Mouse (Mus musculus) adrenal gland, postnatal 0 days (tissue): Measurements from ENCODE around the gene Spag7. TPM values are rescaled to one million over a fixed set of nuclear protein-coding genes. Genes with fewer than 3 reads are reported as not detected.

Experiments used
- microRNA-seq: library from miRNA; unstranded; fragments of <30 nt; microRNA quantifications from one replicate; pipeline ENCODE4, GENCODE M21; 2016; ENCODE audit warnings: borderline replicate concordance; ENCODE audit not compliant: insufficient number of aligned reads
- polyA plus RNA-seq: library from polyadenylated mRNA; unstranded; fragments of >200 nt; fragmentation: Nextera tagmentation; extraction: Ambion mirVana; gene quantifications from 2 replicates; pipeline ENCODE4 v1.2.1, GENCODE M21; 2015

The Spag7 gene
- polyA plus RNA-seq = 91.7 and 114 TPM in 2 replicates

GRCm38 (mm10) chr11:70668771-70669505, at the start of gene Spag7:
TSS of gene Spag7 (minus strand) at chr11:70669416.

GRCm38 (mm10) chr11:70699722-70700556, 30.7 kb upstream of the Spag7 start, which contains the start of the genes Inca1 and Kif1c:
TSS of gene Inca1 (minus strand) at chr11:70700155.
TSS of gene Kif1c (plus strand) at chr11:70700548.

GRCm38 (mm10) chr11:70687601-70688199, 18.5 kb upstream of the Spag7 start, which contains the start of gene Camta2:
TSS of gene Camta2 (minus strand) at chr11:70688105.

GRCm38 (mm10) chr11:70656964-70657363, 12.3 kb downstream of the Spag7 start, which contains the start of gene Eno3:
TSS of gene Eno3 (plus strand) at chr11:70657202.

GRCm38 (mm10) chr11:70654198-70654922, 14.9 kb downstream of the Spag7 start, which contains the start of gene Pfn1:
TSS of gene Pfn1 (minus strand) at chr11:70654644.

GRCm38 (mm10) chr11:70646691-70647650, 22.2 kb downstream of the Spag7 start, which contains the start of the genes Rnf167 and Slc25a11:
TSS of gene Rnf167 (plus strand) at chr11:70647235.
TSS of gene Slc25a11 (minus strand) at chr11:70647479.

GRCm38 (mm10) chr11:70638714-70639278, 30.4 kb downstream of the Spag7 start, which contains the start of gene Gp1ba:
TSS of gene Gp1ba (plus strand) at chr11:70639122.

GRCm38 (mm10) chr11:70619101-70619500, 50.1 kb downstream of the Spag7 start, which contains the start of gene Chrne:
TSS of gene Chrne (minus strand) at chr11:70619216.

GRCm38 (mm10) chr11:70615516-70616093, 53.6 kb downstream of the Spag7 start, which contains the start of gene 4930544D05Rik:
TSS of gene 4930544D05Rik (plus strand) at chr11:70615848.

Small RNA genes lying within 50 kb of the gene (microRNA-seq; reads per million reads assigned to microRNA genes)
- not detected for gene Mir6925

Other genes starting within 250 kb of the Spag7 start
- gene Arrb2, start 236.8 kb downstream of the Spag7 start, polyA plus RNA-seq = 14.6 and 17.0 TPM in 2 replicates
- 25.7 and 35.8 TPM in 2 replicates for gene Med11, start 217.5 kb downstream of the Spag7 start, polyA plus RNA-seq
- 0.68 and 1.1 TPM in 2 replicates for gene Zmynd15, start 210.0 kb downstream of the Spag7 start, polyA plus RNA-seq
- gene Cxcl16, start 209.4 kb downstream of the Spag7 start, polyA plus RNA-seq = 12.3 and 15.6 TPM in 2 replicates
- gene Tm4sf5, start 164.2 kb downstream of the Spag7 start, polyA plus RNA-seq = 3.7 and 10.0 TPM in 2 replicates
- gene Vmo1, start 154.8 kb downstream of the Spag7 start, polyA plus RNA-seq = 0.63 and 1.1 TPM in 2 replicates
- gene Gltpd2, start 150.2 kb downstream of the Spag7 start, polyA plus RNA-seq = 0.61 and 1.6 TPM in 2 replicates
- 682 and 707 TPM in 2 replicates for gene Psmb6, start 144.0 kb downstream of the Spag7 start, polyA plus RNA-seq
- gene Gm40193, start 136.5 kb downstream of the Spag7 start, polyA plus RNA-seq = not detected in 2 replicates
- gene Pld2, start 129.4 kb downstream of the Spag7 start, polyA plus RNA-seq = 5.9 and 7.8 TPM in 2 replicates
- gene Mink1, start 106.5 kb downstream of the Spag7 start, polyA plus RNA-seq = 8.4 and 8.8 TPM in 2 replicates
- gene 4930544D05Rik, start 53.6 kb downstream of the Spag7 start, polyA plus RNA-seq = not detected in 2 replicates
- gene Chrne, start 50.2 kb downstream of the Spag7 start, polyA plus RNA-seq = 0.30 TPM in 1 of 2 replicates, not detected in the other
- 0.19 and 0.47 TPM in 2 replicates for gene Gp1ba, start 30.3 kb downstream of the Spag7 start, polyA plus RNA-seq
- gene Rnf167, start 22.2 kb downstream of the Spag7 start, polyA plus RNA-seq = 69.6 and 99.5 TPM in 2 replicates
- gene Slc25a11, start 21.9 kb downstream of the Spag7 start, polyA plus RNA-seq = 105 and 154 TPM in 2 replicates
- 1,006 and 1,381 TPM in 2 replicates for gene Pfn1, start 14.8 kb downstream of the Spag7 start, polyA plus RNA-seq
- gene Eno3, start 12.2 kb downstream of the Spag7 start, polyA plus RNA-seq = 14.3 and 21.6 TPM in 2 replicates
- gene Camta2, start 18.7 kb upstream of the Spag7 start, polyA plus RNA-seq = 8.7 and 12.8 TPM in 2 replicates
- 7.0 and 12.5 TPM in 2 replicates for gene Inca1, start 30.7 kb upstream of the Spag7 start, polyA plus RNA-seq
- gene Kif1c, start 31.1 kb upstream of the Spag7 start, polyA plus RNA-seq = 2.4 and 3.8 TPM in 2 replicates
- gene Zfp3, start 94.8 kb upstream of the Spag7 start, polyA plus RNA-seq = 4.8 and 7.6 TPM in 2 replicates
- 0.41 and 0.43 TPM in 2 replicates for gene Scimp, start 143.2 kb upstream of the Spag7 start, polyA plus RNA-seq
- gene Rabep1, start 175.4 kb upstream of the Spag7 start, polyA plus RNA-seq = 39.8 and 75.7 TPM in 2 replicates